Mouse (Mus musculus): ENCODE measurements around the gene Dis3l.
"Not testable (repeated sequence)": the region's sequence is repeated elsewhere in the genome, so short reads cannot be mapped to it uniquely, and the experiment has no call there.

Gene Dis3l

GRCm38 (mm10) chr9:64316986-64317385, 24.1 kb downstream of the Dis3l start:
- CTCF ChIA-PET: no interaction called here

DNA sequence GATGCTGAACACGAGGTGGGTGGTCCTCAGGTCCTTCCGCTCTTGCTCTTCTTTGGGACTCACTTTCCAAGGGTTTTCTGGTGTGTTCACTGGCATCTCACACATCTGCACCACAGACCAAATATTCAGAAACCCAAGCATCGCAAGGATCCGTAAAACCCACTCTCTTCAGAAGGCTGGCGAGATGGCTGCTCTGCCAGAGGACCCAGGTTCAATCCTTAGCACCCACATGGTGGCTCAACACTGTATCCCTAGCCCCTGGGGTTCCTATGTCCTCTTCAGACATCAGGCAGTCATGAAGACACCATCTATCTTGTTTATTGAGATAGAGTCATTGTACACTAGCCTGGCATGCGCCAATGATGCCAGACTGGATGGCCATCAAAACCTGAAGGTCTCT, 26.4 kb downstream of the Dis3l start:
- CTCF ChIA-PET: interaction anchor here (0.6 kb wide), 1 partner anchor 109 kb away, joined by 3 read pairs; no protein-coding TSS in a partner anchor

- CTCF ChIA-PET: no interaction called here
These were observed 29.0 kb downstream of the Dis3l start for GRCm38 (mm10) chr9:64312128-64312527.

- CTCF ChIA-PET: no interaction called here
These were observed 29.9 kb downstream of the Dis3l start for GRCm38 (mm10) chr9:64310996-64311785.

DNA sequence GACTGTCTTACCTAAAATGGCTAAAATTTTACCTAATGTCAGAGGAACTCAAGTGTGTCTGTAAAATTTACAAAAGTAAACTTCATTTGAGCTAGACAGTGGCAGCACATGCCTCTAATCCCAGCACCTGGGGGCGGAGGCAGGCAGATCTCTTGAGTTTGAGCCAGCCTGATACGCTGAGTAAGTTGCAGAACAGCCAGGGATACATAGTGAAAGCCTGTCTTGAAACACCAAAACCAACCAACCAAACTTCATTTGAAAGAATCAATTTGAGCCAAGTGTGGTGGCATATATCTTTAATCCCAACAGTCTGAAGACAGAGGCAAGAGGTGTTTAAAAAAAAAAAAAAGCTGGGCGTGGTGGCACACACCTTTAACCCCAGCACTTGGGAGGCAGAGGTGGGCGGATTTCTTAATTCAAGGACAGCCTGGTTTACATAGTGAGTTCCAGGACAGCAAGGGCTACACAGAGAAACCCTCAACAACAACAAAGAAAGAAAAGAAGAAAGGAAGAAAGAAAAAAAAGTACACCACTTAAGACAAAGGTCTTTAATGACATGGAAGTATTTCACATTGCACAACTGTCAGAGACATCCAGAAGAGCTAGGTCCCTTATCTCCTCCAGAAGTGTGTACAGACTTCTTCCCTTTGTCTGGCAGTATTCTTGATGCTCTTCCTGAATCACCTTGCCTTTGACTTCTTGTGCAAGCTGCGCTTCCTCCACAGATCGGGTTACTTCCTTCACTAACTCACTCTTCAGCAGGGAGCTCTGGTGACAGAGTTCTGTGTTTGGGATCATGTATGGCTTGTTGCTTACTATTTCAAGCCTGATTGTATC, 34.4 kb downstream of the Dis3l start:
- CTCF ChIA-PET: no interaction called here

GRCm38 (mm10) chr9:64303086-64303485, 38.0 kb downstream of the Dis3l start:
- CTCF ChIA-PET: not testable (repeated sequence)

DNA sequence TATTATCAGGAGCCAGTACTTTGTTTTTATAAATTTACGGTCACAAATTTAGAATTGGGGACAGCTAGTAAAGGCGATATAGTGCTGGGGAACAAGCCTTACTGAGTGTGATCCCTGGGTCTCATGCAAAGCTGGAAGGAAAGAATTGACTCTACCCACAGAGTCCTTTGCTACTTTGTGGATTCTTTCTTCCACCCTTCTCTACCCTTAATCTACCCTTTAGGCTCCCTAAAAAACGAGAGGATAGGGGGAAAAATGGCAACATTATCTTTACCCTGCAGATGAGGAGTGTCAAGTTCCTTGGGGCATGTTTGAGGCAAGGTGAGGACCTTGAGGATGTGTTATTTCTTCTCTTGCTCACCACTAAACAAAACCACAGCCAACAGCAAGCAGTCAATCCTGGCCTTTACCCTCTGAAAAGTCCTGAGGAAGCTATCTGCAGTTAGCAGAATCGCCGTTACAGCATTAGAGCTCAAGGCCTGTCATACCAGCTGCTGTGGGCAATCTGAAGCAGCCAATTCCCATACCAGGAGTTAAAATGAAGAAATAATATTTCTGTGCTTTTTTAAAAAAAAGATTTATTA, 58.6 kb downstream of the Dis3l start:
- CTCF ChIA-PET: no interaction called here

DNA sequence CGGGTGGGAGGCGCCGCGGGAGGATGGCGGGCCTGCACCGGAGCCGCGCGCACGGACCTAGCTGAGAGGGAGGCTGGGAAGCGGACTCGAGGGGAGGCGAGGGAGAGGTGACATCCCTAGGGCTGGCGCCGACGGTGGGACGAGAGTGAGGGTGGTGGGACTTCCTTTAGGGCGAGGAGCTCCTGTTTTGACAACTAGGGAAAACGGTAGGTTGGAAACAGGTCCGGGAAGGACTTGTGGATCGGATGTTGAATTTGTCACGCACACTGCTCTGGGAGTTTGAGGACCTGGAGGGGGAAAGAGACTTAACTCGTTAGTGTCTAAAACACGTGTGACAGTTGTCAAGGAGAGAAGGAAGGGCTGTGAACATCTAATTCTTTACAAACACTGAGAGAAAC, 59.3 kb downstream of the Dis3l start:
- CTCF ChIA-PET: no interaction called here

DNA sequence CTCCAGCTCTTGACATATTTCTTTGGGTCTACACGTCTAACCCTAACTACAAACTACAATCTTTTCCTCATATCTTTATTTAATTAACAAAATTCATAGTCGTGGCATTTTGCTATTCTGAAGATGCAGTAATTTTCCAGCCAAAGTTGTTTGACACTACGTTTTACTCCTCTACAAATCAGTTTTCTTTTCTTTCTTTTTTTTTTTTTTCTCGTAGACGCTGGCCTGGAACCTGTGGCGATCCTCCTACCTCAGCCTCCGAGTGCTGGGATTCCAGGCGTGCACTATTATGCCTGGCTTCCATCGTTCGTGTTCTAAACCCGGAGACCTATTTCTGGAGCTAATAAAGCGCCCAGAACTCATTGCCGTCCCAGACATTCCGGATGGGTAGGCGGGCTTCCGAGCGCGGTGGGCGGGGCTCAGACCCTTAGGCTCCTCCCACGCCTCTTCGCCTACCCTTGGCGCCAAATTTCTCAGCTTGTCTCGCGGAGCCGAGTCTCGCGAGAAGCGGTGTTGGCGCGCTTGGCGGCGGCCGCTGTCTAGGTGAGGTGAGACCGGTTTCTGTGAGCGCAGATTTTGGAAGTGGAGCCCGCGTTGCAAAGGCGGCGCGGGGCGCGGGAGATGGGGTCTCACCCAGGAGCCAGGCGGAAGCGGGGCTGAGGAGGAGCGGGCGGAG, 59.8 kb downstream of the Dis3l start, which contains the start of gene Tipin:
Tipin (plus strand) TSS at position 477 of the 676 bp plus-strand sequence.
- CTCF ChIA-PET: interaction anchor here (0.6 to 0.9 kb wide), 3 partner anchors 36 to 197 kb away, joined by 4 to 8 read pairs (median 6); no protein-coding TSS in a partner anchor

DNA sequence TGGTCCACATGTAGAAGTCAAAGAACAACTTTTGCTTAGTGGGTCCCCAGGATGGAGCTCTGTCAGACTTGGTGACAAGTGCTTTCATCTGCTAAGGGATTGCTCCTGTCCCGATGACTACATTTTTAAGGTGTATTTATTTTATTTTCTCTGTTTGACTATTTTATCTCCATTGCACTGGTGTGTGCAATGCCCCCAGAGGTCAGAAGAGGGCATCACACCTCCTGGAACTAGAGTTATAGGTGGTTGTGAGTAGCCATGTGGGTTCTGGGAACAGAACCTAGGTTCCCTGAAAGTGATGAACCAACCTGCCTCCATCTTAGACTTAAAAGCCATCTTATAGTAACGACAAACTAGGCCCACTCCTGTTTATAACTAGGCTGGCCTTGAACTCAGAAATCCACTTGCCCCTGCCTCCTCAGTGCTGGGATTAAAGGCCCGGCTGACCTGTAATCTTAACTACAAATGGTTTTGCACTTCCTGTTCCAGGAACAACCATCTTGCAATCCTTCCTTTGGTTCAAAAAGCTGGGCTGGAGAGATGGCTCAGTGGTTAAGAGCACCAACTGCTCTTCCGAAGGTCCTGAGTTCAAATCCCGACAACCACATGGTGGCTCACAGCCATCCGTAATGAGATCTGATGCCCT, 62.3 kb downstream of the Dis3l start:
- CTCF ChIA-PET: interaction anchor here (0.7 kb wide), 2 partner anchors 17 to 62 kb away, joined by 3 to 4 read pairs; no protein-coding TSS in a partner anchor

GRCm38 (mm10) chr9:64277706-64278105, 63.4 kb downstream of the Dis3l start:
- CTCF ChIA-PET: no interaction called here

GRCm38 (mm10) chr9:64274919-64275318, 66.2 kb downstream of the Dis3l start:
- CTCF ChIA-PET: interaction anchor here (0.5 to 0.6 kb wide), 2 partner anchors 205 to 723 kb away, joined by 4 to 7 read pairs; no protein-coding TSS in a partner anchor

GRCm38 (mm10) chr9:64274291-64274690, 66.8 kb downstream of the Dis3l start:
- CTCF ChIA-PET: interaction anchor here (0.6 kb wide), 1 partner anchor 722 kb away, joined by 4 read pairs; no protein-coding TSS in a partner anchor

- CTCF ChIA-PET: no interaction called here
These were observed 67.3 kb downstream of the Dis3l start for GRCm38 (mm10) chr9:64273757-64274156.

- CTCF ChIA-PET: interaction anchor here (0.6 to 1.2 kb wide), 6 partner anchors 41 to 1659 kb away, joined by 3 to 7 read pairs (median 4); no protein-coding TSS in a partner anchor
These were observed 68.5 kb downstream of the Dis3l start for GRCm38 (mm10) chr9:64272611-64273010.

- CTCF ChIA-PET: no interaction called here
These were observed 69.8 kb downstream of the Dis3l start for GRCm38 (mm10) chr9:64271249-64271648.

GRCm38 (mm10) chr9:64268836-64269235, 72.3 kb downstream of the Dis3l start:
- CTCF ChIA-PET: not testable (repeated sequence)

DNA sequence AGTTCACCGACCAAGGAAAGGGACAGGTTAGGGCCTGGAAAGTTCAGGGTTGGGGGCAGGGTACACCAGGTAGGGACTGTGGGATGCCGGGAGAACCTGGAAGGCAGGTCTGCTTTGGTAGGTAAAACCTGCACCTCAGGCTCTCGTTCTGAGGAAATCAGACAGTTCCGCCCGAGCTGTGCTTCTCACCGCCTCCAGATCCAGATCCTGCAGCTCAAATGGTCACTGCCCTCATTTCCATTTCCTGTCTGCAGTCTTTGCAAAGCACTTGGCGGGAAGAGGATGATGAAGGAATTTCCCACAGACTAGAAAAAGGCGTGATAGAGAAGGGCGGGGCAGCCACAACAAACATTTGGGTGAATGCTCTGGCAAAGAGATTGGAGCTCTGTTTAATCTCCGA, 72.9 kb downstream of the Dis3l start:
- CTCF ChIA-PET: no interaction called here

- CTCF ChIA-PET: no interaction called here
These were observed 73.9 kb downstream of the Dis3l start for GRCm38 (mm10) chr9:64267231-64267630.

GRCm38 (mm10) chr9:64264813-64265212, 76.3 kb downstream of the Dis3l start:
- CTCF ChIA-PET: no interaction called here

DNA sequence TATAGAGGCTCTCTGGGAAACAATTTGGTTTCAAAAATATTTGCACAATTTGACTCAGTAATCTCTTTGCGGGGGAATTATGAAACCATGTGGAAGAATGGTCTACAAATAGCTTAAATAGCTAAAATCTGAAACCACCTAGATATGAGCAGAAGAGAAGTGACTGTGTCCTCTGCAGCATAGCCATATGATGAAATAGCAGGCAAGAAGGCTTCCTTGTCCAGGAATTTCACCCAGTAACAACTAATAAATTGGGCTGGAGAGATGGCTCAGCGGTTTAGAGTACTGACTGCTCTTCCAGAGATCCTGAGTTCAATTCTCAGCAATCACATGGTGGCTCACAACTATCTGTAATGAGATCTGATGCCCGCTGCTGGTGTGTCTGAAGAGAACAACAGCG, 80.1 kb downstream of the Dis3l start:
- CTCF ChIA-PET: no interaction called here
